Mouse (Mus musculus) limb, embryonic 14.5 days (tissue): Measurements from ENCODE around the gene Ap3m1. TPM values are rescaled to one million over a fixed set of nuclear protein-coding genes. Genes with fewer than 3 reads are reported as not detected.

ENCODE experiments used
- ATAC-seq: fragments of 200-750 bp; cut with Nextera tagmentation; 2 replicates; pipeline ENCODE4 v1.8.0; 2017; ENCODE audit warnings: low read depth, moderate number of reproducible peaks, moderate TSS enrichment; ENCODE audit not compliant: low FRiP score
- DNase-seq: peaks from one replicate; pipeline ENCODE4 v3.0.0-alpha.2; 2015; ENCODE audit warnings: low spot score
- H3K27ac ChIP-seq: fragments of 300-500 bp; sonication (generic); replicated peaks from 2 replicates; pipeline ENCODE4 v1.5.1; 2014; ENCODE audit warnings: low read depth, mild to moderate bottlenecking, low read length, moderate library complexity, mixed read lengths
- H3K27me3 ChIP-seq: fragments of 300-500 bp; sonication (generic); 2 replicates; pipeline ENCODE4 v1.6.1; 2014; ENCODE audit warnings: low read length, mixed read lengths; ENCODE audit not compliant: control insufficient read depth, insufficient read depth
- H3K36me3 ChIP-seq: fragments of 300-500 bp; sonication (generic); 2 replicates; pipeline ENCODE4 v1.6.1; 2014; ENCODE audit warnings: mild to moderate bottlenecking, low read length, moderate library complexity, mixed read lengths; ENCODE audit not compliant: control insufficient read depth, insufficient read depth
- H3K4me1 ChIP-seq: fragments of 300-500 bp; sonication (generic); 2 replicates; pipeline ENCODE4 v1.6.1; 2014; ENCODE audit warnings: antibody characterized with exemption, low read length, mixed read lengths; ENCODE audit not compliant: control insufficient read depth, insufficient read depth
- H3K4me2 ChIP-seq: fragments of 300-500 bp; sonication (generic); replicated peaks from 2 replicates; pipeline ENCODE4 v1.6.1; 2014; ENCODE audit warnings: low read depth, mild to moderate bottlenecking, low read length, moderate library complexity; ENCODE audit not compliant: severe bottlenecking
- H3K4me3 ChIP-seq: fragments of 300-500 bp; sonication (generic); replicated peaks from 2 replicates; pipeline ENCODE4 v1.5.1; 2014; ENCODE audit warnings: low read length
- H3K9ac ChIP-seq: fragments of 300-500 bp; sonication (generic); 2 replicates; pipeline ENCODE4 v1.6.1; 2014; ENCODE audit warnings: mild to moderate bottlenecking, low read depth, low read length, moderate library complexity; ENCODE audit not compliant: severe bottlenecking
- H3K9me3 ChIP-seq: fragments of 300-500 bp; sonication (generic); 2 replicates; pipeline ENCODE4 v1.6.1; 2016; ENCODE audit warnings: low read length; ENCODE audit not compliant: control insufficient read depth
- POLR2A ChIP-seq: fragments of 200-500 bp; IDR thresholded peaks from 2 replicates; pipeline ENCODE4 v1.8.0; 2012; ENCODE audit warnings: inconsistent platforms, mild to moderate bottlenecking, moderate library complexity, borderline replicate concordance; ENCODE audit not compliant: insufficient read depth, insufficient read length; ENCODE audit errors: extremely low read depth
- WGBS: fragments of 180-500 bp; shearing (Covaris S2); extraction: QIAGEN DNeasy Blood & Tissue Kit; methylation state at CpG from one replicate; pipeline ENCODE4 v1.1.7; 2014; 5-methylcytosine and 5-hydroxymethylcytosine counted together
- polyA plus RNA-seq, 2 experiments: library from polyadenylated mRNA; depleted of rRNA in 1 of 2; stranded (reverse) in 1 of 2; unstranded in 1 of 2; fragments of >200 nt; fragmentation: Nextera tagmentation in 1 of 2; extraction: Ambion mirVana in 1 of 2; gene quantifications; 2 replicates each; pipeline versions ENCODE4 v1.2.1 to v1.2.3; 2012 to 2014

The Ap3m1 gene
- polyA plus RNA-seq, 2 experiments, result 76.4 to 86.6 TPM

DNA sequence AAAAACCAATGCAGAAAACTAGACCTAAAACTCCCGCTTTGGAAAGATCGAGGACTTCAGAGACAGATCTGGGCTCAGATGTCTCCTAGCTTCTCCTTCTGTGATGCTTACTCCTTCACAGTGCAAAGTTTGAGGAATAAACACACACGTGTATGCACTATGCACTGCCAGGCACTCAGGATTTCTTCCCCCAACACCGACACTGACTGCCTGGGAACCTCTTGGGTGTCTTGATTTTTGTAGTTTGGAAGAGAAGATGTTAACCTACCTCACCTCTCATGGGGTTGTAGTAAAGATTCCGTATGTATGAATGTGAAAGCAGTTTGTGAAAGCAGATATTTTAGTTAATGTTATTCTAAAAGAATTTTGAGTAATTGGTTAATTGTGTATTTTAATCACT is 34.4 kb downstream of the Ap3m1 start:
- Histone ChIP-seq H3K4me2 (no peak overlapping the region), H3K4me1 (no peaks in the 10 kb centered on the region), H3K27me3 (no peaks in the 10 kb centered on the region), H3K36me3 (peaks cover 78% of the 10 kb centered on the region), H3K4me3 (no peak overlapping the region), H3K9ac (no peak overlapping the region), H3K27ac (no peak overlapping the region), H3K9me3 (no peaks in the 10 kb centered on the region)
- DNase-seq (no peak), ATAC-seq (no peak)
- TF ChIP-seq POLR2A, result no peak
- 89% methylated on average over 5 of the region's 5 CpGs for WGBS

DNA sequence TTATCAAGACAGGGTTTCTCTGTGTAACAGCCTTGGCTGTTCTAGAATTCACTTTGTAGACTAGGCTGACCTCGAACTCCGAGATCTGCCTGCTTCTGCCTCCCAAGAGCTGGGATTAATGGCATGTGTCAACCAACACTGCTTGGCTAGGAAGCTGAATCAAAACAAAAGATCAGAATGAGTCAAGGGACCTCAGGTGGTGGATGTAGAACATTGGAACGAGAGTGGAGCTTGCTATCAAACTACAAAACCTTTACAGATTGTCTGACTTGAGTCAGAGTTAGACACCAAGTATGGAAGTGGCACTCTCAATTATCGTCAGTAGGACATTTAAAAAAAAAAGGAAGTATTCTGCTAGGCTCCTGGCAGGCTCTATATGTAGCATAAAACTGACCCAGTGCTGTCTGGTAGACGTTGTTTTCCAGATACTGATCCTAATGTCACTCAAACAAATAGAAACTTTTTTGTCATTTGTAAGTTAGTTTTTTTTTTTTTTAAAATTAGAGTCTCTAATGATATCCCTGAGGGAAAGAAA is 38.4 kb downstream of the Ap3m1 start:
- ATAC-seq (no peak), DNase-seq (no peak)
- Histone ChIP-seq H3K9ac (no peak overlapping the region), H3K9me3 (no peaks in the 10 kb centered on the region), H3K4me1 (no peaks in the 10 kb centered on the region), H3K27me3 (no peaks in the 10 kb centered on the region), H3K36me3 (peaks cover 59% of the 10 kb centered on the region), H3K27ac (no peak overlapping the region), H3K4me3 (no peak overlapping the region), H3K4me2 (no peak overlapping the region)
- WGBS, result 87% methylated on average over 5 of the region's 5 CpGs
- no peak for TF ChIP-seq POLR2A

GRCm38 (mm10) chr14:20999617-21000016 is 52.7 kb downstream of the Ap3m1 start:
- no peak overlapping the region for H3K4me3 ChIP-seq
- DNase-seq (no peak), ATAC-seq (no peak)
- peaks cover 29% of the 10 kb centered on the region for H3K36me3 ChIP-seq
- no peak for TF ChIP-seq POLR2A
- H3K9ac ChIP-seq, result no peak overlapping the region
- no peaks in the 10 kb centered on the region for H3K27me3 ChIP-seq
- H3K27ac ChIP-seq, result no peak overlapping the region
- no peak overlapping the region for H3K4me2 ChIP-seq
- WGBS, result 84% methylated on average over 4 of the region's 4 CpGs
- H3K4me1 ChIP-seq, result no peaks in the 10 kb centered on the region
- H3K9me3 ChIP-seq, result no peaks in the 10 kb centered on the region

DNA sequence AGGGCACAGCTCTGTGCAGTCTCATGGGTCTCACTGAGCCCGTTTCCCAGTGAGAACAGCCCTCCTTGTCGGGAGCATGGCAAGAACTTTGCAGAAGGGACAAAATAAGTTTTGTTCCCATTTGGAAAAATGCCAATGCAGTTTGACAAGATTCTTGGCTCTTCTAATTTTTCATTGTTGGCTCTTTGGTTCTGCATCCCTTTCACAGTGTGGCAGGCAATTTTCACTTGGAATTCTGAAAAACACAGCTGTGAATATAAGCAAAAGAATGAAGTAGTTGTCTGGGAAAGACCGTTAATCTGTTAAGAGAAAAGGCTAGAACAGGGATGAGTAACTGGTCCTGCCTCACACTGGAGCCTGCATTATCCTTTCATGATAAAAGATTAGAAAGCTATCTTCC is 54.8 kb downstream of the Ap3m1 start:
- DNase-seq, result no peak
- Histone ChIP-seq H3K27me3 (no peaks in the 10 kb centered on the region), H3K27ac (no peak overlapping the region), H3K36me3 (peaks cover 26% of the 10 kb centered on the region), H3K9me3 (no peaks in the 10 kb centered on the region), H3K4me3 (no peak overlapping the region), H3K4me2 (no peak overlapping the region), H3K4me1 (no peaks in the 10 kb centered on the region), H3K9ac (no peak overlapping the region)
- TF ChIP-seq POLR2A, result no peak
- no peak for ATAC-seq
- 80% methylated on average over 3 of the region's 3 CpGs for WGBS

DNA sequence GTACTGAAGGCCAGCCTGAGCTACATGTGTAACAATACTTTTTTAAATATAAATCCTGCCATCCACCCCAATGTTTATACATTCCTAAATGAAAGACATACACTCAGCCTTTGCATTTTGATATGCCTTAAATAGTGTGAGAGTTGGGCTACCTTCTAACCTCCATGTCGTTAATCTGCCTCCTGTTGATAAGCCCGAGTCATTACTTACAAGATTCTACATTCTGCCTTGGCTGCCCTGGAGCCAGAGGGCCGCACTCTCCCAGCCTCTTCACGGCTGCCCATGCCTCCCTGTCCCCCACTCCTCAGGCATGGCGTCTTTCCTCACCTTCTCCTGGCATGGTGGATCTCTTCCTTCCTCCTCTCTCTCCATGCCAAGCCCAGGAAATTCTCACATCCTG is 55.9 kb downstream of the Ap3m1 start:
- DNase-seq (no peak), ATAC-seq (no peak)
- H3K9me3 ChIP-seq, result no peaks in the 10 kb centered on the region

DNA sequence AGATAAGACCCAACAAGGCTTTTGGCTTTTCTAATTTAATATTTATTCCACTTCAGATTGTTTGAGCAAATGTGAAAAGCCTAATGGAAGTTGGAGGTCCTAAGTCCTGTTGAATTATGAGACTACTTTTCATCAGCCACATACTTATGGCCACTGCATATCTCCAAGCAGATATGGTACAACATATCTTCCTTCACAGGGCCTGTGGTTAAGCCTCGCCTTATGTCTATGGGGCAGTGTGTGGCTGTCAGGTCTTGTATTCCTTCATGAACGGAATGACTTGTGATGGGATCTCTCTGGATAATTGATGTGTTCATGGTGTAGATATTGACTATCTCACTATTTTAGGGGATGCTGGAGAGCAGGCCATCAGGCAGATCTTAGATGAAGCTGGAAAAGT is 56.8 kb downstream of the Ap3m1 start:
- no peak for TF ChIP-seq POLR2A
- Histone ChIP-seq H3K27me3 (no peaks in the 10 kb centered on the region), H3K27ac (no peak overlapping the region), H3K9ac (no peak overlapping the region), H3K4me1 (no peaks in the 10 kb centered on the region), H3K4me3 (no peak overlapping the region), H3K9me3 (no peaks in the 10 kb centered on the region), H3K4me2 (no peak overlapping the region), H3K36me3 (peaks cover 24% of the 10 kb centered on the region)
- no peak for ATAC-seq
- DNase-seq, result no peak
- WGBS, result 96% methylated on average over 2 of the region's 2 CpGs

More for the DNA sequence above, 55.9 kb downstream of the Ap3m1 start:
- WGBS, result 65% methylated on average over 5 of the region's 5 CpGs
- no peaks in the 10 kb centered on the region for H3K27me3 ChIP-seq
- H3K36me3 ChIP-seq, result peaks cover 29% of the 10 kb centered on the region
- no peak overlapping the region for H3K4me3 ChIP-seq
- no peaks in the 10 kb centered on the region for H3K4me1 ChIP-seq
- no peak overlapping the region for H3K27ac ChIP-seq
- TF ChIP-seq POLR2A, result no peak
- no peak overlapping the region for H3K9ac ChIP-seq
- no peak overlapping the region for H3K4me2 ChIP-seq
